Mouse (Mus musculus) neural tube, embryonic 12.5 days (tissue): ENCODE measurements around the gene Rabgap1l. TPM values are rescaled to one million over a fixed set of nuclear protein-coding genes. Genes with fewer than 3 reads are reported as not detected.

Experiments
- ATAC-seq: fragments of 200-750 bp; cut with Nextera tagmentation; 2 replicates; pipeline ENCODE4 v1.8.0; 2017; ENCODE audit warnings: low read depth, mild to moderate bottlenecking, moderate TSS enrichment, moderate library complexity; ENCODE audit not compliant: low FRiP score
- H3K27ac ChIP-seq: fragments of 300-500 bp; sonication (generic); 2 replicates; pipeline ENCODE4 v1.5.1; 2016
- H3K27me3 ChIP-seq: fragments of 300-500 bp; sonication (generic); replicated peaks from 2 replicates; pipeline ENCODE4 v1.6.1; 2016; ENCODE audit warnings: mild to moderate bottlenecking
- H3K36me3 ChIP-seq: fragments of 300-500 bp; sonication (generic); 2 replicates; pipeline ENCODE4 v1.6.1; 2016; ENCODE audit warnings: mild to moderate bottlenecking
- H3K4me1 ChIP-seq: fragments of 300-500 bp; sonication (generic); 2 replicates; pipeline ENCODE4 v1.6.1; 2016
- H3K4me2 ChIP-seq: fragments of 300-500 bp; sonication (generic); replicated peaks from 2 replicates; pipeline ENCODE4 v1.6.1; 2016; ENCODE audit warnings: mild to moderate bottlenecking
- H3K4me3 ChIP-seq: fragments of 300-500 bp; sonication (generic); 2 replicates; pipeline ENCODE4 v1.5.1; 2016
- H3K9ac ChIP-seq: fragments of 300-500 bp; sonication (generic); 2 replicates; pipeline ENCODE4 v1.6.1; 2016; ENCODE audit warnings: mild to moderate bottlenecking
- H3K9me3 ChIP-seq: fragments of 300-500 bp; sonication (generic); 2 replicates; pipeline ENCODE4 v1.6.1; 2016; ENCODE audit warnings: mild to moderate bottlenecking
- WGBS: fragments of 180-500 bp; shearing (Covaris S2); methylation state at CpG from one replicate; pipeline ENCODE4 v1.1.7; 2016; 5-methylcytosine and 5-hydroxymethylcytosine counted together
- polyA plus RNA-seq: library from polyadenylated mRNA; unstranded; fragments of >200 nt; fragmentation: Nextera tagmentation; extraction: Ambion mirVana; gene quantifications from 2 replicates; pipeline ENCODE4 v1.2.1, GENCODE M21; 2016

The Rabgap1l gene
- polyA plus RNA-seq, 1 experiment from 2014 or later, result 16.2 TPM

- Histone ChIP-seq H3K4me3 (no peak overlapping the region), H3K27me3 (no peaks in the 10 kb centered on the region), H3K9ac (no peak overlapping the region), H3K4me1 (no peaks in the 10 kb centered on the region), H3K9me3 (no peaks in the 10 kb centered on the region), H3K36me3 (no peaks in the 10 kb centered on the region), H3K4me2 (no peak overlapping the region), H3K27ac (no peak overlapping the region)
- WGBS, result 87% methylated on average over 3 of the region's 3 CpGs
- ATAC-seq, result no peak
Measured at GRCm38 (mm10) chr1:160596948-160597270, 196.1 kb downstream of the Rabgap1l start.

- H3K9me3 ChIP-seq, result no peaks in the 10 kb centered on the region
- H3K27me3 ChIP-seq, result no peaks in the 10 kb centered on the region
- H3K4me2 ChIP-seq, result no peak overlapping the region
- H3K4me1 ChIP-seq, result no peaks in the 10 kb centered on the region
- no peak overlapping the region for H3K27ac ChIP-seq
- H3K4me3 ChIP-seq, result no peak overlapping the region
- no peak overlapping the region for H3K9ac ChIP-seq
- no peaks in the 10 kb centered on the region for H3K36me3 ChIP-seq
- no peak for ATAC-seq
Measured at GRCm38 (mm10) chr1:160596252-160596947, 196.6 kb downstream of the Rabgap1l start.

- H3K4me2 ChIP-seq, result no peak overlapping the region
- no peak overlapping the region for H3K4me3 ChIP-seq
- no peaks in the 10 kb centered on the region for H3K27me3 ChIP-seq
- H3K36me3 ChIP-seq, result no peaks in the 10 kb centered on the region
- no peak overlapping the region for H3K9ac ChIP-seq
- H3K9me3 ChIP-seq, result no peaks in the 10 kb centered on the region
- H3K27ac ChIP-seq, result no peak overlapping the region
- 69% methylated on average over 1 of the region's 1 CpGs for WGBS
- no peaks in the 10 kb centered on the region for H3K4me1 ChIP-seq
- ATAC-seq, result no peak
Measured at GRCm38 (mm10) chr1:160594576-160594975, 198.4 kb downstream of the Rabgap1l start.

GRCm38 (mm10) chr1:160594066-160594465 lies 198.9 kb downstream of the Rabgap1l start:
- no peak overlapping the region for H3K27ac ChIP-seq
- no peaks in the 10 kb centered on the region for H3K9me3 ChIP-seq
- H3K36me3 ChIP-seq, result no peaks in the 10 kb centered on the region
- H3K4me1 ChIP-seq, result no peaks in the 10 kb centered on the region
- ATAC-seq, result no peak
- WGBS, result 85% methylated on average over 4 of the region's 4 CpGs
- H3K4me3 ChIP-seq, result no peak overlapping the region
- no peaks in the 10 kb centered on the region for H3K27me3 ChIP-seq
- H3K4me2 ChIP-seq, result no peak overlapping the region
- H3K9ac ChIP-seq, result no peak overlapping the region

GRCm38 (mm10) chr1:160588911-160589590 lies 204.0 kb downstream of the Rabgap1l start:
- no peak for ATAC-seq
- Histone ChIP-seq H3K4me2 (no peak overlapping the region), H3K27me3 (no peaks in the 10 kb centered on the region), H3K9ac (no peak overlapping the region), H3K4me1 (no peaks in the 10 kb centered on the region), H3K9me3 (no peaks in the 10 kb centered on the region), H3K4me3 (no peak overlapping the region), H3K36me3 (no peaks in the 10 kb centered on the region), H3K27ac (no peak overlapping the region)
- 81% methylated on average over 4 of the region's 4 CpGs for WGBS

- WGBS, result 69% methylated on average over 12 of the region's 12 CpGs
- Histone ChIP-seq H3K4me3 (no peak overlapping the region), H3K27me3 (no peaks in the 10 kb centered on the region), H3K27ac (no peak overlapping the region), H3K4me1 (no peaks in the 10 kb centered on the region), H3K9ac (no peak overlapping the region), H3K36me3 (no peaks in the 10 kb centered on the region), H3K4me2 (no peak overlapping the region), H3K9me3 (no peaks in the 10 kb centered on the region)
- ATAC-seq, result no peak
Measured at GRCm38 (mm10) chr1:160579309-160580233, 213.4 kb downstream of the Rabgap1l start.

GRCm38 (mm10) chr1:160576124-160576523 lies 216.9 kb downstream of the Rabgap1l start:
- no peak overlapping the region for H3K4me3 ChIP-seq
- WGBS, result 88% methylated on average over 4 of the region's 4 CpGs
- H3K27ac ChIP-seq, result no peak overlapping the region
- H3K9me3 ChIP-seq, result no peaks in the 10 kb centered on the region
- no peak overlapping the region for H3K4me2 ChIP-seq
- no peaks in the 10 kb centered on the region for H3K27me3 ChIP-seq
- no peaks in the 10 kb centered on the region for H3K36me3 ChIP-seq
- no peaks in the 10 kb centered on the region for H3K4me1 ChIP-seq
- no peak overlapping the region for H3K9ac ChIP-seq
- ATAC-seq, result no peak

GRCm38 (mm10) chr1:160574039-160574438 lies 219.0 kb downstream of the Rabgap1l start:
- 78% methylated on average over 4 of the region's 4 CpGs for WGBS
- H3K4me3 ChIP-seq, result no peak overlapping the region
- ATAC-seq, result no peak
- H3K4me2 ChIP-seq, result no peak overlapping the region
- H3K4me1 ChIP-seq, result no peaks in the 10 kb centered on the region
- H3K27ac ChIP-seq, result no peak overlapping the region
- H3K9ac ChIP-seq, result no peak overlapping the region
- H3K36me3 ChIP-seq, result no peaks in the 10 kb centered on the region
- no peaks in the 10 kb centered on the region for H3K9me3 ChIP-seq
- H3K27me3 ChIP-seq, result no peaks in the 10 kb centered on the region

GRCm38 (mm10) chr1:160566458-160566857 lies 226.6 kb downstream of the Rabgap1l start:
- no peak for ATAC-seq
- 43% methylated on average over 4 of the region's 4 CpGs for WGBS
- Histone ChIP-seq H3K9me3 (no peaks in the 10 kb centered on the region), H3K4me2 (no peak overlapping the region), H3K27ac (no peak overlapping the region), H3K36me3 (no peaks in the 10 kb centered on the region), H3K27me3 (no peaks in the 10 kb centered on the region), H3K4me3 (no peak overlapping the region), H3K4me1 (no peaks in the 10 kb centered on the region), H3K9ac (no peak overlapping the region)

GRCm38 (mm10) chr1:160561381-160561780 lies 231.6 kb downstream of the Rabgap1l start:
- Histone ChIP-seq H3K4me2 (no peak overlapping the region), H3K9ac (no peak overlapping the region), H3K4me3 (no peak overlapping the region), H3K27me3 (no peaks in the 10 kb centered on the region), H3K4me1 (no peaks in the 10 kb centered on the region), H3K27ac (no peak overlapping the region), H3K36me3 (no peaks in the 10 kb centered on the region), H3K9me3 (no peaks in the 10 kb centered on the region)
- WGBS, result 66% methylated on average over 1 of the region's 1 CpGs
- 0 out of 2 replicates have a peak, but pooled peaks have one; percentile 33 for ATAC-seq

GRCm38 (mm10) chr1:160550636-160551035 lies 242.4 kb downstream of the Rabgap1l start:
- 100% methylated on average over 1 of the region's 1 CpGs for WGBS
- Histone ChIP-seq H3K4me2 (no peak overlapping the region), H3K4me3 (no peak overlapping the region), H3K9ac (no peak overlapping the region), H3K27me3 (no peaks in the 10 kb centered on the region), H3K9me3 (no peaks in the 10 kb centered on the region), H3K27ac (no peak overlapping the region), H3K36me3 (no peaks in the 10 kb centered on the region), H3K4me1 (no peaks in the 10 kb centered on the region)
- ATAC-seq, result no peak
